Mouse (Mus musculus) layer of hippocampus, adult 8-10 months (tissue): Measurements from ENCODE around the gene Pttg1ip. TPM values are rescaled to one million over a fixed set of nuclear protein-coding genes. Genes with fewer than 3 reads are reported as not detected.

ENCODE experiments used
- DNase-seq, 2 experiments: peaks; one replicate each; pipeline ENCODE4 v3.0.0; 2022; ENCODE audit warnings: low spot score in 2 of 2
- total RNA-seq, 4 experiments: library from RNA; stranded (reverse); gene quantifications; 2 replicates each; pipeline ENCODE4 v1.2.4; 2022

Gene Pttg1ip
- 10 to 100 TPM; 79.3 to 96.1 (median 86.9) TPM for total RNA-seq

- peak; percentile 91 to 94 for DNase-seq
Observed at GRCm38 (mm10) chr10:77581408-77582284, at the start of gene Pttg1ip. TSS of gene Pttg1ip (plus strand) at chr10:77581720.

GRCm38 (mm10) chr10:77532020-77532413 is 49.5 kb upstream of the Pttg1ip start:
- no peak for DNase-seq

DNA sequence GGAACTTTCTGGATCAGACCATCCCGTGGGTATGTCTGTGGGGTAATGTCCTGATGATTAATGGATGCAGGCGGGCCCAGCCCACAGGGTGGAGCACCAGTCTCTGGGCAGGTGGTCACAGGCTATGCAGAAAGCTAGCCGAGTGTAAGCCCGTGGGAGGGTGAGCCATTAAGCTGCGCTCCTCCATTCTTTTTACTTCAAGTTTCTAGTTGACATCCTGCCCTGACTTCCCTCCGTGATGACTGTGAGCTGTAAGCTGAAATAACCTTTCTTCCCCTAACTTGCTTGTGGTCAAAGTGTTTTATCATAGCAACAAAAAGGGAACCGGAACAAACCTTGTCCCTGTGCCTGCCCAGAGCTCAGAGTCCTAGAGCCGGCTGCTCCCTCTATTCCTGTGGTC is 44.8 kb upstream of the Pttg1ip start:
- no peak for DNase-seq

DNA sequence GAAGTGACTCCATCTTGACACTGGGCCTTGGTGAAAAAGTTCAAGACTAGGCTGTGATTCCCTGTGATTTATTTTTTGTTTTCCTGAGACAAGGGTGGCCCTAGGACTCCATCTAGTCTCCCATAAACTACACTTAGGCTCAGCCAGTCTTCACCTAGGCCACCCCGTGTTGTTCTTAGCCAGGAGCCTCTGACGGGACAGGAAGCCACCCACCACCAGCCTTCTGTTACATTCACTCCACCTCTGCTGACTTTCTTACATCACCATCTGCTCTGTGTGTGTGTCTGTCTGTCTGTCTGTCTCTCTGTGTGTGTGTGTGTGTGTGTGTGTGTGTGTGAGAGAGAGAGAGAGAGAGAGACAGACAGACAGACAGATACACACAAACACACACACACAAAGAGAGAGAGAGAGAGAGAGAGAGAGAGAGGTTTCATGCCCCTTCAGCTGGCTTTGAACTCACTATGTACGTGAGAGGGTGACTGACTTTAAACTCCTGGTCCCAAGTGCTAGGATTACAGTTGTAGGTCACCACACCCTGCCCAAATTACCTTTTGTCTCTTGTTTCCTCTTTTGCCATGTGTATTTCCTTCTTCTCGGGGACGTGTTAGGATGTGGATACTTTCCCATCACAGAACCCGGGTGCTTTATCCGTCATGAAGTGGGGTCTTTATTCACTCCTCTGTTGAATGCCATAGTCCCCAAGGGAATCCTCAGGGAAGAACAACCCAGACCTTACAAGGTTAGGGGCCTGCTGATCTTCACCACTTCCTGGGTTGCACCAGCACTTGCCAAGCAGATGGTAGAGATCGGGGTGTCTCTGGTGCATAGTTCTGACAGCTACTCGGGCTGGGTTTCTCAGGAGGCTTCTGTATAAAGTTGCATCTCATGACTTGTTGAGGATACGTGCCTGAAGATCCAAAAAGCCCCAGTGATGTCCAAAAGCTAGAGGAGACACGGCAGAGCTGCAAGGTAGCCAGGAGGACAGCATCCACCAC is 44.0 kb upstream of the Pttg1ip start:
- DNase-seq, result no peak

DNA sequence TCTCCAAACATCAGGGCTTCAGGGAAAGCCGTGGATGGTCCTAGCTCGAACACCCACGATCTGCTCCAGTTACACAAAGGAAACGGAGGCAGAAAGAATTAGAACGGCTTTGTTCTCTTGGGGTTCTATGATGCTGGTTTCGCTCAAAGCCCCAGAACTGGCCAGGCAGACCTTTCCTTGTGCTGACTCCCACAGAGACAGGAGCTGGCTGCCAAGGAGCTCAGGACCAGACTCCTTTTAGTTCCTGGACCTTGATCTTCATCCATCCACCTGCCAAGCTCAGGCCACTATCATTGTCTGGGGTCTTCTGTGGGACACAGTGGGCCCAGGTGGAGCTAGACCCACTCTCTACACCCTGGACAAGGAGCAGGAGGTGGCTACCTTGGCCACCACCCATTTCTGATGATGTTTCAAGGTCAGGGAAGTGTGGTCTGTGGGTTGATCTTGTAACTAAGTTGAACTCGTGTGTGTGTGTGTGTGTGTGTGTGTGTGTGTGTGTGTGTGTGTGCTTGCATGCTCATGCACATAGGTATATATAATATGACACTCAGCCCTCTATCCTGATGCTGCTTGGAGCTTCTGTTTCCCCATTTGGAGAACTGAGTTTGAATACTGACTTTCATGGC is 42.1 kb upstream of the Pttg1ip start:
- DNase-seq, result no peak

GRCm38 (mm10) chr10:77540576-77541102 is 40.9 kb upstream of the Pttg1ip start:
- no peak for DNase-seq

DNA sequence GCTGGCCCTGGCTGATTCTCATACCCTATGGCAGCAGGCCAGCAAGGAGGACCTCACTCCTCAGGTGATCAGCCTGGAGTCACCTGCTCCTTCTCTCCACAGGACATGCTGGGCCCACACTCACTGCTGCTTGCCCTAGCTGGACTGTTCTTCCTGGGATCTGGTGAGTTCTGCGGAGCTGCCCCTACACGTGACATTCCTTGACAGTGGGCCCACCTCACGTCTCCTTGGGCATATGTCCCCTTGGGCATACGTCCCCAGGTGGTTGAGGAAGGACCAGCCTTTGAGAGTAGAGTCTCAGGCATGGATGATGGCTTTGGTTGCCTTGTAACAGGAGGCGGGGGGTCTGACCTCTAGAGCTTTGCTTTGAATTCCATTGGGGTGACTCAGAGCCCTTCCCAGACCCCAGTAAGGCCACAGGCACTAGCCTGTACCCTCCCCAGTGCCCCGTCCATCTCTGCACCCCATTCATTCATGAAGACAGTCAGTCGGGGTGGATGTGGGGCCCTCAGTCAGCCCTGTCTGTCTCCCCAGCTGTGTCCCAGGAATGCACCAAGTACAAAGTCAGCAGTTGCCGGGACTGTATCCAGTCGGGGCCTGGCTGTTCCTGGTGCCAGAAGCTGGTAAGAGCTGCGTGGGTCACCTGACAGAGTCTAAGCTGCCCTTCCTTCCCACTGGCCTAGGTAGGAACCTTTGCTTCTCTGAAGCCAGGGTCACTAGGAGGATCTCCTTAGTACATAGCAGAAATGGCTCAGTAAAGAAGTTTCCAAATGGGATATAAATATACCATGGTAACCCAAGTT is 39.5 kb upstream of the Pttg1ip start:
- no peak for DNase-seq

DNA sequence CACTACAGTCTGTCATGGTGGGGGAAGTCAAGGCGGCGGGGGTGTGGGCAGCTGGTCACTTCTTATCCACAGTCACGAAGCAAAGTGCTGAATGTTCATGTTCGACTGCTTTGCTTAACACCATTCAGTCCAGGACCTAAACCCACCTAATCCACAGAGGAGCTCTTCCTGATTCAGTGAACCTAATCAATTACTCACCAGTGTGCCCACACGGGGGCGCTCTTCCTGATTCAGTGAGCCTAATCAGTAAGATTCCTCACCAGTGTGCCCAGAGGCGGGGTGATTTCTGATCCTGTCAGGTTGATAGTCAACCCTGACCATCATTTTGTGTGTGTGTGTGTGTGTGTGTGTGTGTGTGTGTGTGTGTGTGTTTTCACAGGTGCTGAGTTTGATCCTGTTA is 38.3 kb upstream of the Pttg1ip start:
- no peak for DNase-seq

GRCm38 (mm10) chr10:77544916-77545315 is 36.6 kb upstream of the Pttg1ip start:
- DNase-seq, result peak; percentile 63 to 75

GRCm38 (mm10) chr10:77548576-77548975 is 32.9 kb upstream of the Pttg1ip start:
- no peak for DNase-seq

DNA sequence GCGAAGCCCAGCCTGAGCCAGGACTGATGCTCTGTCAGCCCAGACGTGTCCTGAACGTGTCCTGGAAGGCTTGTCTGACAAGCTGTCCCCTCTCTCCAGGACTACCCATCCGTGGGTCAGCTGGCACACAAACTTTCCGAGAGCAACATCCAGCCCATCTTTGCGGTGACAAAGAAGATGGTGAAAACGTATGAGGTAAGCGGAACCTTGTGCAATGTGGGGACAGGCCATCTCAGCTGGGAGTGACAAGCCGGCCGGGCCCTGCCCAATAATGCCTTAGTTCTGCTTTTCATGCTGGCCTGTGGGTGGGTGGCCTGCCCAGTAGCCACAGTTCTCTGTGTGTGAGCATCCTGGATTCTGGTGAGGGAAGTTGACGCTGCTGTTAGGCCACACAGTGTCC is 30.6 kb upstream of the Pttg1ip start:
- no peak for DNase-seq

- DNase-seq, result no peak
Observed at GRCm38 (mm10) chr10:77552162-77552561, 29.4 kb upstream of the Pttg1ip start.

GRCm38 (mm10) chr10:77553285-77553684 is 28.2 kb upstream of the Pttg1ip start:
- no peak for DNase-seq

- no peak for DNase-seq
Observed at GRCm38 (mm10) chr10:77554918-77555317, 26.6 kb upstream of the Pttg1ip start.

DNA sequence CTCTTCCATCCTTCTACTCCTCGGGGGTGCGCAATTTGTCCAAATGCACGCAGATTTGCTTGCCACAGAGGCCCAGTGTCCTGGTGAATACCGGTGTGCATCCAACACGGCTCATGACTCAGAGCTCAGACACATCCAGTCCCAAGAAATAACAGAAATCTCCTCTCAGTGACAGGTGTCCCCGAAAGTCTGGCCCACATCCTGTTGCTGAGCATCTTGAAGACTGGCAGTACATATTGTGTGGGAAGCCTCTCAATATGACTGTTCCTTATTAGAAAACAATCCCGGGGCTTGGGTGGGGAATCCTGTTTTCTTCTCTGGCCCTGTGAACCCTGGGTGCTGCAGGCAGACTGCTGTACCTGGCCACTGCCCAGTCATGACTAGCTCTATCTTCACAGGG is 24.9 kb upstream of the Pttg1ip start:
- peak; percentile 40 to 50 for DNase-seq

- DNase-seq, result no peak
Observed at GRCm38 (mm10) chr10:77557641-77558040, 23.9 kb upstream of the Pttg1ip start.

- no peak for DNase-seq
Observed at GRCm38 (mm10) chr10:77560090-77560489, 21.4 kb upstream of the Pttg1ip start.

DNA sequence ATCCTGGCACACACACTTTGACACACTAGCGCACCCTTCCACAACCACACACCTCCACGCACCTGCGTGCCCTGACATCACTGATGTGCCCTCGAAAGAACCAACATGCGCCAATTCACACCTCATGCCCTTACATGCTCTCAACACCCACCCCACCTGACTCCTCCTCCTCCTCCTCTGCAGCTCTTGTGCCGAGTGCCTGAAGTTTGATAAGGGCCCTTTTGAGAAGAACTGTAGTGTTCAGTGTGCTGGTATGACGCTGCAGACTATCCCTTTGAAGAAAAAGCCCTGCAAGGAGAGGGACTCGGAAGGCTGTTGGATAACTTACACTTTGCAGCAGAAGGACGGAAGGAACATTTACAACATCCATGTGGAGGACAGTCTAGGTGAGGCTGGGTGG is 20.7 kb upstream of the Pttg1ip start:
- DNase-seq, result no peak

GRCm38 (mm10) chr10:77561508-77561907 is 20.0 kb upstream of the Pttg1ip start:
- no peak for DNase-seq

- no peak for DNase-seq
Observed at GRCm38 (mm10) chr10:77565005-77565404, 16.5 kb upstream of the Pttg1ip start.
